Mouse (Mus musculus) retina, postnatal 7 days (tissue): Measurements from ENCODE around the gene Olfr804.

ENCODE experiments used
- DNase-seq: peaks from one replicate; pipeline ENCODE4 v3.0.0-alpha.2; 2012; ENCODE audit warnings: low read depth, low spot score

The Olfr804 gene

GRCm38 (mm10) chr10:129702910-129703309, at the start of gene Olfr804:
Gene Olfr804 (plus strand): TSS chr10:129703210.
- DNase-seq: no peak

DNA sequence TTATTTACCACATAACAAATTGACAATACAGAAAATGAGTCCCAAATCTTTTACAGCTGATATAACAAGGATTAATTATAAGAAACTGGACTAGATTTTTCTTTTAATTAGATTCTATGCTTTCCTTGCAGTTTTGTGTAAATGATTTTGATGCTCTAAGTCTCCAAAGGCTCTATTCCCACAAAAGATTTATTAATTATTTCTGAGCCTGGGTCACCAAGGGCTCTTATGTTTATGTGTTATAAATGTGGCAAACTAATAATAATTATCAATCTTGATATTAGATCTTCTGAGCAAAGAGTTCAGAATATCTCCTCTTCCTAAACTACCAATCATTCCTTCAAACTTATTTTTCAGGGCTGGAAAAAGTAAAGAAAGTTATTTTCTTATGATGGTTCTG, 45.6 kb upstream of the Olfr804 start, which contains the start of gene Olfr800:
TSS of gene Olfr800 (plus strand) at position 301 of the 400 bp plus-strand sequence.
- DNase-seq: no peak

DNA sequence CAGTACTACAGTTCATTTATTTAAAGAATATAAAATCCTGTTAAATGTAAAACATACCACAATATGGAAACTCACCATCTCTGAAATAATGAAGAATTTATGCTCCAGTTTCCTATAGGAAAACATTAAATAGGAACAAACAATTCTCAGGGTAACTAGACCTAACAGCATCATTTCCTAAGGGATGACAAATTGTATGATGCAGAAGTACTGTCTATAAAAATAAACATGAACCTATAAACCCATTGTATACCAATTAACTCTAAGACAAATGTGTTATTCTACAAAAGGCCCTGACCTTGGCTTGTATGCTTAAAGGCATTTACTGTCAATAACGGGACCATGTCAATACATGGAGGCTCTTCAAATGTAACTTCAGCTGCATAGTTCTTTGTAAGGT, 29.2 kb upstream of the Olfr804 start, which contains the start of gene Olfr801:
TSS of gene Olfr801 (minus strand) at position 101 of the 400 bp plus-strand sequence.
- DNase-seq: no peak

GRCm38 (mm10) chr10:129688069-129688468, 14.9 kb upstream of the Olfr804 start, which contains the start of gene Olfr802:
Gene Olfr802 (minus strand): TSS chr10:129688169.
- DNase-seq: no peak

DNA sequence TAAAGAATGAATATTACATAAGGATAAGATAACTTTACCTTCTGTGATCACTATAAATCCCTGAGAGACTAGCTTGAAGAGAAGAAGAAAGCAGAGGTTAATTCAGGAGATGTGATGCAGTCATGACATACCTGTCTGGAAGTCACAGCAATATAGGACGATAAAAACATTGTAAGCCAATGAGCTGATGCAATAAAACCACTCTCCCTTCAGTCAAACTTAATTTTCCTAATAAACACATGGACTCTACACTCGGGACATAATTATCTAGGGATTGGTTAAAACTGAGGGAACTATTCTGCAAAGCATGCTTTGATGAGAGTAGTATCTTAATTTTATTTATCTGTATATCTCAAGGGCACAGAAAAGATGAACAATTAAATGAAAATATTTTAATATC, 8.8 kb upstream of the Olfr804 start, which contains the start of gene Olfr803:
TSS of gene Olfr803 (minus strand) at position 101 of the 400 bp plus-strand sequence.
- no peak for DNase-seq

- no peak for DNase-seq
Observed at GRCm38 (mm10) chr10:129729275-129729674, 26.3 kb downstream of the Olfr804 start, which contains the start of gene Olfr805. Gene Olfr805 (minus strand): TSS chr10:129729375.

DNA sequence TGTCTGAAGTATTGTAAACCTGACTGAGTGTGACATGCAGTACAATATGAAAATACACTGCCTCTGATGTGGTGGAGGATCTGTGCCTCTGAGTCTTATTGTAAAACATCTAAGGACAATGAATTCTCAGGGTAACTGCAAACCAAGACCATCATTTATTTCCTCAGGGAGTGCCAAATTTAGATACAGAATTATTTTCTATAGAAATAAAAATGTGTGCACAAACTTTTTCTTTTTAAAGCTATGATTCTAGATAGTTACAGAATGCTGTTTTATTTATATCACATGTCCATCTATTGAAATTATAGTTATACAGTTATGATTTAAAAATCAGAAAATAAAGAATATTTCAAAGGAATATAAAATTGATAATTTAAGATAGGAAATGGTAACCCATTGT, 38.8 kb downstream of the Olfr804 start, which contains the start of gene Olfr806:
TSS of gene Olfr806 (minus strand) at position 101 of the 400 bp plus-strand sequence.
- no peak for DNase-seq

GRCm38 (mm10) chr10:129757693-129758092, 54.7 kb downstream of the Olfr804 start, which contains the start of gene Olfr807:
Gene Olfr807 (minus strand): TSS chr10:129757793.
- DNase-seq: no peak
